Mouse (Mus musculus) B cell, adult 2 months (primary cell): Measurements from ENCODE around the gene Zdhhc16.
A peak's percentile ranks its signal among the peaks of the same experiment; 100 is the strongest.

ENCODE experiments used
- DNase-seq, 2 experiments: peaks; one replicate each; pipeline ENCODE4 v3.0.0; 2022

The Zdhhc16 gene

GRCm38 (mm10) chr19:41933179-41934086 is at the start of gene Zdhhc16, which contains the start of gene Exosc1:
Gene Zdhhc16, plus strand, starts transcription at chr19:41933480.
Gene Exosc1, minus strand, starts transcription at chr19:41933423.
- peak; percentile 96 for DNase-seq

- DNase-seq = no peak
Measured at GRCm38 (mm10) chr19:41883882-41884281, 49.4 kb upstream of the Zdhhc16 start.

GRCm38 (mm10) chr19:41888191-41888590 is 45.1 kb upstream of the Zdhhc16 start:
- DNase-seq = no peak

DNA sequence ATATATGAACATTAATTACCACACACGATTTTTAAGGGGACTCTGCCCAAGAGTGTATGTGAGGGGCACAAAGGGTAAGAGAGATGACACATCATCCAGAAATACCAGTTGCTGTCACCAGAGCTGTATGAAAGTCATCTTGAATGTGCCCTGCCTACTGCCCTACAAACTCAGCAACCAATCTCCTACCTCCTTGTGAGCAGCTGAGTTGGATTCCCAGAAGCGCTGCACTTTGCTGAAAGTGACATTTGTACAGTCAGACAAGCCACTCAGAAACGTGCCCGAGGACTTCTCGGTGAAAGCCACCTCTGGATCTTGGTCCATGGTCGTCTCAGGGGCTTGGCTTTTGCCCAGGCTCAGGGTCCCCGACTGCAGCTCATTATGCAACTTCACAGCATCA is 38.3 kb upstream of the Zdhhc16 start:
- no peak for DNase-seq

DNA sequence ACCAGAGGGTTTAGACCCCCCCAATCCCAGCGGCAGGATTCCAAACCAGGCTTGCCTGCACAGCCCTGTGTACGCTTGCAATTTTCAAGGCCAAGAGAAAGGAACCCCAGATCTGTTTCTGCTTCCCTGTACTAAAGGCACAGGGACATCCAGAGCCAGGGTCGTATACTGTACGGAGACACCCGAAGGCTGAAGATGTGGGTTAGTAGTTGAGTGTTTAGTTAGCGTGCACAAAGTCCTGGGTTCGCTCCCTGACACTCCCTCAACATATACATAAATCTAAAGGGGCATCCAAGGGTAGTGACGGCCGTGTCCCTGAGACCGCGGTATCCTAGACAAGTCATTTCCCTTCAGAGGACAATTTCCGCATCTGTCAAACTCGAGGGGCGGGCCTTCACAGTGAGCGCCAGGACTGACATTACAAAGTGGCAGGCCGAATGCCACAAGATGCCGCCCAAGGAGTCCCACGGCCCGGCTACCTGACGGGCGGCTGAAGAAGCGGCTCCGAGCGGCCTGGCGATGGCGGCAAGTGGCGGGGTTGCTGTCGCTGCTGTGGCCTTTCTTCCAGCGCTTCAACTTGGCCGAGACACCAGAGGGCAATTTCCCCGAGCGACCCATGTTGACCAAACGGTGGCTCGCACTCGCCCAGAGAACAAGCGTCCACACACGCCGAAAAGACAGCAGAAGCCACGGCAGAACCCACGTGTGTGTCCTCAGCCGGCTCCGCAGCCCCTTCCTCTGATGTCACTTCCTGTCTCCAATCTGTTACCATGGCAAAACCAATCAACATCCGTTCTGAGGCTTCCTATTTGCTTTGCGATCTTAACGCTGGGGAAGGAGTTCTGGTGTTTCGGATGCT is 37.6 kb upstream of the Zdhhc16 start, which contains the start of gene Rrp12:
Gene Rrp12, minus strand, starts transcription at position 714 of the 859 bp plus-strand sequence.
- DNase-seq = peak; percentile 86 to 88

DNA sequence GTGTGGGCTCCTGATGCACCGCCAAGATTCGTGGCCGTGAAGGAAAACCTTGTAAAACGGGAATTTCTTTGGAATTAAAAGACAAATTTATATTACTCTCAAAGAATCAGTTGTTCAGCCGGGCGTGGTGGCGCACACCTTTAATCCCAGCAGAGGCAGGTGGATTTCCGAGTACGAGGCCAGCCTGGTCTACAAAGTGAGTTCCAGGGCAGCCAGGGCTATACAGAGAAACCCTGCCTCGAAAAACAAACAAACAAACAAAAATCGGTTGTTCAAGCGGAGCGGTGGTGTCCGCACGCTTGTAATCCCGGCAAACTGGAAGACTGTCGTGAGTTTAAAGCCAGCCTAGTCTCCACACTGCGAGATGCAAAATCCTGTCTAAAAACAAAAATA is 37.0 kb upstream of the Zdhhc16 start:
- DNase-seq = no peak

GRCm38 (mm10) chr19:41898860-41899259 is 34.4 kb upstream of the Zdhhc16 start:
- DNase-seq = peak; percentile 47 to 48

DNA sequence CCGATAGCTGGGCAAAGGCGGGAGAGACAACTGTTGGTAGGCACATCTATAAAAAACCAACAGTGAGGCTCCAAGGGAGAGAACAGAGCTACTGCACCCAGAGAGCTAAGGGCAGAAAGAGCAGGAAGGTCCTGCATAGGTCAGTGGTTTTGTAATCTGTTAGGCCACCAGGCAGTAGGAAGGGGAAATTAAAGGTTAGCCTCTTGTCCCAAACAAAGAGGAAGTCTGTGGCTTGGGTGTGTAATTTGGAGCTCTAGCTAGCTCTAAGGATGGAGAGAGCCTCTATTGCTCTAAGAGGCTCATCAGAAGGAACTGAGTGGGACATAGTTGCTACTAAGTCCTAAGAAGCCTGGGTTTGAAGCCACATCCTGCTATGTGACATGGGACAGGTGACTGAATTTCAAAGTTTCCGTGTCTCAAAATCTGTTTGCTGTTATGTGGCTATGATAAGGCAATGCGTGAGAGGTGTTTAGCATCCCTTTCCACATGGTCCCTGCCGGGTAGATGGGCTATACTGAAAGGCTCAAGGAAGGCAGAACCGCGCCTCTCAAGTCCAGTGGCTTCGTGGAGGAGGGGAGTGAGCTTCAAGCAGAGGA is 32.7 kb upstream of the Zdhhc16 start:
- DNase-seq = no peak

DNA sequence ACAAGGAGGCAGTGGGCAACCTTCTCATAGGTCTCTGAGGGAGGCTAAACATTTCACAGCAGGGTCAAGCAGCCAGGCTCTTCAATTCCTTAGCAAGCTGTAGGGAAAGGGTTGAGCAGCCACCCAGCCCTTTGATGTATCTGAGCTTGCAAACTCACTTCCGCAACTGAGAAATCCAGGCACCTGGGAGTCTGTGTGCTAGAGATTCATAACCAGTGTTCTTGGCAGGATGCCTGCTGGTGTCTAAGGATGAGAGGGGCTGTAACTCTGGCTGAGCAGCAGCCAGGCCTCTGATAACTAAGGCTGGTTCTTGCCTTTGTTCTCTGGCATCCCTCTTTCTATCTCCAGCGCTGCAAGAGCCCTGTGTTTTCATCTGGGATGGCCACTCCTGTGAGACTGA is 31.6 kb upstream of the Zdhhc16 start:
- DNase-seq = no peak

- no peak for DNase-seq
Measured at GRCm38 (mm10) chr19:41902848-41903593, 30.3 kb upstream of the Zdhhc16 start.

DNA sequence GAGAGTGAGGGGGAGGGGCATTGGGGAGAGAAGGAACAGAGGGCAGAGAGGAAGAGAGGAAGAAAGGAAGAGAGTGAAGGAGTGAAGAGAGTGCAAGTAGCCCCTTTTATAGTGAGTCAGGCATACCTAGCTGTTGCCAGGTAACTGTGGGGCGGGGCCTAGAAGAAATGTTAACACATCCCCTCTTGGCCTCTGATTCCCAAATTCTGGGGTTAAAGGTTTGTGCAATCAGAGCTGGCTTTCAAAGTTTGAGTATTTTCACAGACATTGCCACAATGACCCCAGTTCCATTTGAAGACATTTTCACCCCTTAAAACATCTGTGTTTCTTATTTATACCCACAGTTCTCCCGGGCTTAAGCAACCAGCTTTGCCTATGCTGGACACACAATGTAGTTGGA is 28.0 kb upstream of the Zdhhc16 start:
- DNase-seq = no peak

DNA sequence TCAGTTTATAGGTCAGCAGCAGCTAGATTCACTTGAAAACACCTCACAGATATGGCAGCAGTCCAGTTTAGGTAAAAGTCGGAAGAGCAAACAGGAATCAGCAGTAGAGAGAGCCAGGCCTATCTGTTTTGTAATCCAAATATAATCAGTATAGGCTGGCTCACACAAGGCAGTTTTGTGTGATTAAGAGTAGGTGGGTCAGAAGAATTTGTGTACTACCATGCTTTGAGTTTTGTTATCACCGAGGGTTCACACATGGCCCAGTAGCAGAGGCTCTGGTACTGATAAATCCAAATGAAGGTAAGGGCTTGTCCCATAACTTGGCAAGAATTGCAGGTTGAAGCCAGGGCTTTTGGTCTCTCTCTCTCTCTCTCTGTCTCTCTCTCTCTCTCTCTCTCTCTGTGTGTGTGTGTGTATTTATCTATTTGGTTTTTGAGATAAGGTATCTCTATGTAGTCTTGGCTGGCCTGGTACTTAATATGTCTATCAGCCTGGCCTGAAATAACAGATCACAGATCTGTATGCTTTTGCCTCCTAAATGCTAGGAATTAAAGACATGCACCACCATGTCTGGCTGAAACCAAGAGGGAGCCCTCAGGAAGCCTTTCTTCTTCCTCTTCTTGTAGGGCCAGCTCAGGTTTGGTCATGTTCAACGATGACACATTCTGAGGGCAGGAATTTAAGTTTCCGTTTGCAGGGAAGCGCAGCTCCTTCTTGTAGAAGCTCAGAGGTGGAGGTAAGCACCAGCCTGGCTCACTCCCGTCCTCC is 26.8 kb upstream of the Zdhhc16 start:
- DNase-seq = no peak

GRCm38 (mm10) chr19:41907079-41907760 is 26.1 kb upstream of the Zdhhc16 start:
- DNase-seq = no peak

- DNase-seq = no peak
Measured at GRCm38 (mm10) chr19:41908736-41909135, 24.5 kb upstream of the Zdhhc16 start.

DNA sequence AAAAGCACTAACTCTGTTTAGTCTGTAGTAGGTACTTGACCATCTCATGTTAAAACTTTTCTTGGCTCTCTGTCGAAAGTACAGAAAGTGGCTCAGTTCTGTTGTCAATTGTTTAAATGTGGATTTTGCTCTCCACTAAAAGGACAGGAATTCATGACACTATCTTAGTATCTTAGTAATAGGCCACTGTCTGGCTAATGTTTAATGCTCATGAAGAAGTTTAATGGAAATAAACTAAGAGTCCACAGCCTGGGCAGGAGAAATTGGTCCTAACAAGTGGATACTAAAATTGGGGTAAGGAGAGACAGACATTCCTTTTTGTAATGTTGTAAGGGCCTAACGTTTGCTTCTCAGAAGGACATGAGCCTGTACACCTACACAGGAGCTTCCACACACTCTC is 22.9 kb upstream of the Zdhhc16 start:
- DNase-seq = no peak

- DNase-seq = peak; percentile 95
Measured at GRCm38 (mm10) chr19:41911178-41912073, 21.9 kb upstream of the Zdhhc16 start, which contains the start of gene Pgam1. Gene Pgam1, plus strand, starts transcription at chr19:41911923.

- DNase-seq = peak; percentile 59 to 65
Measured at GRCm38 (mm10) chr19:41912121-41913080, 20.9 kb upstream of the Zdhhc16 start.

GRCm38 (mm10) chr19:41913774-41914591 is 19.3 kb upstream of the Zdhhc16 start:
- DNase-seq = no peak
